Mouse (Mus musculus) liver, adult 2 months (tissue): ENCODE measurements at regions not wholly inside any gene's neighbourhood (a gene's known extent, or its start where the extent isn't known, plus 50 kb on each side); places are given as distances from the start of the nearest gene placed in this dataset.
"Not testable (repeated sequence)": the region's sequence is repeated elsewhere in the genome, so short reads cannot be mapped to it uniquely, and the experiment has no call there.

Source experiments
- DNase-seq: peaks from one replicate; pipeline ENCODE4 v3.0.0-alpha.2; 2011; ENCODE audit warnings: low read depth, low spot score; ENCODE audit errors: extremely low read depth
- H3K27ac ChIP-seq: fragments of 200-500 bp; replicated peaks from 2 replicates; pipeline ENCODE4 v1.5.1; 2012; ENCODE audit warnings: low read depth, mild to moderate bottlenecking, control low read depth, inconsistent platforms, low read length; ENCODE audit not compliant: insufficient read depth
- H3K27me3 ChIP-seq: fragments of 200-500 bp; 2 replicates; pipeline ENCODE4 v1.6.1; 2012; ENCODE audit warnings: mild to moderate bottlenecking, moderate library complexity, low read length, inconsistent platforms; ENCODE audit not compliant: control insufficient read depth, insufficient read depth
- H3K36me3 ChIP-seq: fragments of 200-500 bp; 2 replicates; pipeline ENCODE4 v1.6.1; 2012; ENCODE audit warnings: low read length, inconsistent platforms; ENCODE audit not compliant: control insufficient read depth, insufficient read depth
- H3K4me1 ChIP-seq: fragments of 200-500 bp; 2 replicates; pipeline ENCODE4 v1.6.1; 2011; ENCODE audit warnings: low read length; ENCODE audit not compliant: control insufficient read depth, insufficient read depth
- H3K4me3 ChIP-seq: fragments of 200-500 bp; 2 replicates; pipeline ENCODE4 v1.5.1; 2011; ENCODE audit warnings: low read depth, mild to moderate bottlenecking, control low read depth, low read length, moderate library complexity; ENCODE audit not compliant: insufficient read depth
- H3K79me2 ChIP-seq: fragments of 200-500 bp; 2 replicates; pipeline ENCODE4 v1.6.1; 2012; ENCODE audit warnings: inconsistent platforms, mild to moderate bottlenecking, low read length, moderate library complexity; ENCODE audit not compliant: control insufficient read depth, insufficient read depth
- H3K9ac ChIP-seq: fragments of 200-500 bp; 2 replicates; pipeline ENCODE4 v1.6.1; 2012; ENCODE audit warnings: low read depth, mild to moderate bottlenecking, control low read depth, inconsistent platforms, low read length
- CTCF ChIP-seq: fragments of 200-500 bp; IDR thresholded peaks from 2 replicates; pipeline ENCODE4 v1.5.1; 2011; ENCODE audit warnings: low read depth, low read length, control low read depth
- POLR2A ChIP-seq: fragments of 200-500 bp; IDR thresholded peaks from 2 replicates; pipeline ENCODE4 v1.6.1; 2011; ENCODE audit warnings: low read length, control low read depth; ENCODE audit not compliant: insufficient read depth; ENCODE audit errors: extremely low read depth
- WGBS: fragments of 180-500 bp; shearing (Covaris S2); methylation state at CpG from one replicate; pipeline ENCODE4 v1.1.7; 2018; 5-methylcytosine and 5-hydroxymethylcytosine counted together

DNA sequence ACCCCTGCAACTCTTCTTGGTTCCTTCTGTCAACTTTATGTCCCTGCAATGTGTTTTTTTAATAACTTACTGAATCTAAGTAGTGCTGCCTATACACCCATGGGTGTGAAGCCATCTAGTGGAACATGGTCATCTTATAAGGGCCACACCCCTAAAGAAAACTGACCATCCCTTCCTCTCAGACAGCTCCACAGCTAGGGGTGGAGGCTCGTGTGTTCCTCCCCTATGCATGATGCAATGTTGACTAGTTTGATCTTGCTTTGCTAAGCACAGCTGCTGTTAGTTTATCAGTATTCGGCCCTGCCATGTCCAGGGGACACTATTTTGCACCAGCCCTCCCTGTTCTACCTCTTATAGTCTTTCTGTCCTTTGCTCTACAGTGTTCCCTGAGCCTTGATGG lies 142.9 kb upstream of the Teddm2 start:
- no peaks in the 10 kb centered on the region for H3K4me1 ChIP-seq
- H3K9ac ChIP-seq, result no peak overlapping the region
- H3K4me3 ChIP-seq, result no peak overlapping the region
- H3K27me3 ChIP-seq, result no peaks in the 10 kb centered on the region
- DNase-seq, result no peak
- no peaks in the 10 kb centered on the region for H3K36me3 ChIP-seq
- WGBS, result 28% methylated on average over 2 of the region's 2 CpGs
- H3K79me2 ChIP-seq, result no peaks in the 10 kb centered on the region
- H3K27ac ChIP-seq, result no peak overlapping the region
- TF ChIP-seq CTCF (no peak), POLR2A (no peak)

GRCm38 (mm10) chr1:154044712-154045111 lies 144.7 kb upstream of the Teddm2 start:
- no peaks in the 10 kb centered on the region for H3K36me3 ChIP-seq
- WGBS, result 89% methylated on average over 4 of the region's 4 CpGs
- no peaks in the 10 kb centered on the region for H3K4me1 ChIP-seq
- H3K27me3 ChIP-seq, result no peaks in the 10 kb centered on the region
- no peak overlapping the region for H3K4me3 ChIP-seq
- TF ChIP-seq POLR2A, result no peak
- no peak for TF ChIP-seq CTCF
- no peak for DNase-seq
- no peak overlapping the region for H3K9ac ChIP-seq
- H3K79me2 ChIP-seq, result no peaks in the 10 kb centered on the region
- H3K27ac ChIP-seq, result no peak overlapping the region

GRCm38 (mm10) chr1:154045951-154046350 lies 145.9 kb upstream of the Teddm2 start:
- H3K27ac ChIP-seq, result no peak overlapping the region
- no peak for TF ChIP-seq POLR2A
- no peak for TF ChIP-seq CTCF
- no peaks in the 10 kb centered on the region for H3K27me3 ChIP-seq
- H3K9ac ChIP-seq, result no peak overlapping the region
- no peaks in the 10 kb centered on the region for H3K79me2 ChIP-seq
- no peaks in the 10 kb centered on the region for H3K4me1 ChIP-seq
- H3K36me3 ChIP-seq, result no peaks in the 10 kb centered on the region
- no peak overlapping the region for H3K4me3 ChIP-seq
- no peak for DNase-seq

DNA sequence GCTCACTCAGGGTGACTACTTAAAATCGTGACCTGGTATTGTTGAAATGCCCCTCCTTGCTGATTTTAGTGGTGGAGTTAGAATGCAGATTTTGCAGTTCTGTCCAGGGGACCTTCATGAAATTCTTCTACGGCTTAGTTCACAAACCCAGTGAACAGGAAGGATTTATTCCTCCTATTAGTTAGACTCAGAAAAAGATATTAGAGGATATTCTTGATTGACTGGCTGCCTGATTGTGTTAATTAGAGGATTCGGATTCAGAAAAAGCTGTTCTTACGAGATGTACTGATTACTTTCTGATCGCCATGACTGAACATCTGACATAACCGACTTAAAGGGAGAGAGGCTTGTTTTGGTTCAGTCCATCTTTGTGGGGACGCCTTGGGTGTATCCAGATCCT lies 147.3 kb upstream of the Zfp648 start:
- Histone ChIP-seq H3K79me2 (no peaks in the 10 kb centered on the region), H3K4me1 (no peaks in the 10 kb centered on the region), H3K4me3 (no peak overlapping the region), H3K27me3 (no peaks in the 10 kb centered on the region), H3K27ac (no peak overlapping the region), H3K36me3 (no peaks in the 10 kb centered on the region), H3K9ac (no peak overlapping the region)
- TF ChIP-seq POLR2A, result no peak
- TF ChIP-seq CTCF, result no peak
- no peak for DNase-seq
- WGBS, result 91% methylated on average over 7 of the region's 7 CpGs

DNA sequence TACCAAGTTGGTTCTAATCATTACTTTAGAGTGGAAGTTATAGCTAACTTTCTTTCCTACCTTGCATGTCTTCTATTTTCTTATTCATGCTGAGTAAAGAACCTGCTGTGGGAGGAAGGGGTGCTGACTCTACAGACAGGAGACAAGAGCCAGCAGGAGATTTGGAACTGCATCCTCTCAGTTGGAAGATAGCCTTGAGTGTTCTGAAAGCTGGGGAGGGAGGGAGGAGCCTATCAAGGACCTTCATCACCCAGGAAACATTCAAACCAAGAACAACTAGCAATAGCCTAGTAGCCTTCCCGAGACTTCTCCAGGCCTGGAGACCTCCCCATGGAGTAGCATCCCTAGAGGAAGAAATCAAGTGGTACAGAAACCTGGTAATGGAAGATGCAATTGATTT lies 146.1 kb upstream of the Zfp648 start:
- Histone ChIP-seq H3K4me3 (no peak overlapping the region), H3K27ac (no peak overlapping the region), H3K36me3 (no peaks in the 10 kb centered on the region), H3K4me1 (no peaks in the 10 kb centered on the region), H3K27me3 (no peaks in the 10 kb centered on the region), H3K79me2 (no peaks in the 10 kb centered on the region), H3K9ac (no peak overlapping the region)
- TF ChIP-seq POLR2A (no peak), CTCF (no peak)
- DNase-seq, result no peak
- 88% methylated on average over 1 of the region's 1 CpGs for WGBS

- WGBS, result 76% methylated on average over 2 of the region's 2 CpGs
- not testable (repeated sequence) for H3K36me3 ChIP-seq, H3K4me3 ChIP-seq, H3K79me2 ChIP-seq, H3K4me1 ChIP-seq, H3K27me3 ChIP-seq, H3K9ac ChIP-seq, H3K27ac ChIP-seq, DNase-seq
Measured at GRCm38 (mm10) chr1:154061397-154061796, 139.6 kb upstream of the Zfp648 start.
